Mouse (Mus musculus) E14TG2a.4 (cell line): ENCODE measurements at regions not wholly inside any gene's neighbourhood (a gene's known extent, or its start where the extent isn't known, plus 50 kb on each side); places are given as distances from the start of the nearest gene placed in this dataset.

Source experiments
- H3K27me3 ChIP-seq: 2 replicates; pipeline ENCODE4 v1.6.1; 2014; ENCODE audit warnings: low read length, control low read depth; ENCODE audit not compliant: insufficient read depth
- H3K36me3 ChIP-seq: 2 replicates; pipeline ENCODE4 v1.6.1; 2014; ENCODE audit warnings: low read length, control low read depth; ENCODE audit not compliant: insufficient read depth
- H3K4me1 ChIP-seq: replicated peaks from 2 replicates; pipeline ENCODE4 v1.6.1; 2014; ENCODE audit warnings: low read depth, low read length, control low read depth
- H3K4me3 ChIP-seq: replicated peaks from 2 replicates; pipeline ENCODE4 v1.5.1; 2014; ENCODE audit warnings: mild to moderate bottlenecking, low read length
- H3K9me3 ChIP-seq: 2 replicates; pipeline ENCODE4 v1.6.1; 2014; ENCODE audit warnings: low read length, control low read depth
- CTCF ChIP-seq: conservative IDR thresholded peaks from 2 replicates; pipeline ENCODE4 v1.5.1; 2014; ENCODE audit warnings: low read length
- NANOG ChIP-seq: IDR thresholded peaks from 2 replicates; pipeline ENCODE4 v1.6.1; 2014; ENCODE audit warnings: borderline replicate concordance, low read length, mixed read lengths
- POU5F1 ChIP-seq: IDR thresholded peaks from 2 replicates; pipeline ENCODE4 v1.6.1; 2014; ENCODE audit warnings: low read length, borderline replicate concordance

DNA sequence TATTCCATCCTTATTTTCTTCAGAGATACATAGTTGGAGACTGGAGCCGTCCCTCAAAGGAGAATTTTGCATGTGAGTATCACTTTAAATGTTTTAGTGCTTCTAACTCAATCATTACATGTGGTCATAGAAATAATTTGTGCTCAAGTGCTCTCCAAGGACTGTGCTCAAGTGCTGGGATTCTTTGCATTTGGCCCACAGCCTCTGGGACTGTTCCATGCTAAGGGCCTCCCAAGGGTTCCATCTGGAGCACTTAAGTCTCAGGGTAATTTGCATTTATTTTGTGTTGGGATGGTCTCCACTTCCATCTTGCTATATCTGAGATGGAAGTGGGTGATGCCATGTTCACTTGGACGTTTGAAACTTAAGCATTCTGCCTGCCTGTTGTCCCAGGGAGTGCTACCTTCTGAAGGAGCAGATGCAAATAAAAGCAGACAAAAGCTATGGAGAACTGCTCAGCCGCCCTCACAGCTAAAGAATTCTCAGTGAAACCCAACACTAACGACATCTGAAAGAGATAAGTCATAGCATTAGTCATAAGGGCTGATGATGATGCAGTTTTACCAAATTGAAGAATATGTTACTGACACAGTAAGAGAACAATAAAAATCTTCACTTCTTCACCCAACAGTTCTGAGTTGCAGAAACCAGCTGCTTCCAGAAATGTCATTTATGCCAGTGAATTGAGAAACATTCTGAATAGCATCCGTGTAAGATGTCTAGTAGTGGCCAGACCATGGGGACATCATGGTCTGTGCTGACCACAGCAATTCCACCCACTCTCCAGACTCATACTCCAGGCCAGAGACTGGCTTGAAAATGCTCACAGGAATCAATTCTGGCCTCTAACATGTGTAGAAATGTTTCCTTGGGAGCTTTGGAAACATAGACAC, 237.4 kb upstream of the Tbx18 start:
- Histone ChIP-seq H3K36me3 (no peaks in the 10 kb centered on the region), H3K4me1 (no peaks in the 10 kb centered on the region), H3K9me3 (no peaks in the 10 kb centered on the region), H3K4me3 (no peak overlapping the region), H3K27me3 (no peaks in the 10 kb centered on the region)
- TF ChIP-seq NANOG (no peak), POU5F1 (no peak), CTCF (no peak)

DNA sequence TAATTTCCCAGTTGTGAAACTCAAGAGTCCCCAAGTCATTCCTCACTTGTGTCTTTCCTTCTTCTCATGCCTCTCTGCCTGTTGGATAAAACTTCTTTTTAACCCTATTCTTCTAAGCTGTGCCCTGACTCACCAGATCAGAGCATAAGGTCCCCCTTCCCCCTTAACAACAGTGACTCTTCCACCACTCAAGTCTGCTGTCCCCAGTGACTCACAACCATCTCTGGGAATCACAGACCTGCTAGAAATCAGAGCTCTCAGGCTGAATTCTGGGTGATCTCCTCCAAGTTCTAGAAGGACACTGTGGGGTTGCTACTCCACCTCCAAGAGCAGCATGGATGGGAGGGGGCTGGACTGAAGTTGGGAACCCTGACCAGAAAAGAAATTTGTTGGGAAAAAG, 239.5 kb upstream of the Tbx18 start:
- H3K27me3 ChIP-seq, result no peaks in the 10 kb centered on the region
- H3K4me1 ChIP-seq, result peaks cover 5% of the 10 kb centered on the region; the same call in 1 of the 2 replicates
- no peaks in the 10 kb centered on the region for H3K36me3 ChIP-seq
- no peak overlapping the region for H3K4me3 ChIP-seq
- no peak for TF ChIP-seq NANOG
- no peak for TF ChIP-seq CTCF
- TF ChIP-seq POU5F1, result no peak
- no peaks in the 10 kb centered on the region for H3K9me3 ChIP-seq

DNA sequence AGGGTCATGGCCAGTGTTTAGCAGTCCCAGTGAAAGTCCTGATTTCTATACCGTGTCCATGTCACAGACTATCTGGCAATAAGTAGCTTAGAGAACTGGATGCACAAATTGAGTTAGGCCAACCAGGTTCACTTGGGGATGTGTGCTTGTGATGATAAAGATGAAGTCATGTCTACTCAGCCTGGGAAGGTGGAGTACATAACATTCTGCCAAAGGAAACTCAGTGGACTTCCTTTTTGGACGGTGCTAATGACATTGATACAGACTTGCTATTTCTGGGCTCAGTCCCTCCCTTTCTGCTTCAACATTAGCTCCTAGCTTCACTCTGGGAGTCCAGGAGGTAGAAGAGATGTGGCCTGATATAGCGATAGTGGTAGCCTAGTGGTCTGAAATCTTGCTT, 240.7 kb upstream of the Tbx18 start:
- TF ChIP-seq POU5F1, result no peak
- no peak for TF ChIP-seq CTCF
- TF ChIP-seq NANOG, result no peak
- H3K9me3 ChIP-seq, result no peaks in the 10 kb centered on the region
- peaks cover 5% of the 10 kb centered on the region; the same call in 1 of the 2 replicates for H3K4me1 ChIP-seq
- H3K27me3 ChIP-seq, result no peaks in the 10 kb centered on the region
- no peak overlapping the region for H3K4me3 ChIP-seq
- H3K36me3 ChIP-seq, result no peaks in the 10 kb centered on the region

DNA sequence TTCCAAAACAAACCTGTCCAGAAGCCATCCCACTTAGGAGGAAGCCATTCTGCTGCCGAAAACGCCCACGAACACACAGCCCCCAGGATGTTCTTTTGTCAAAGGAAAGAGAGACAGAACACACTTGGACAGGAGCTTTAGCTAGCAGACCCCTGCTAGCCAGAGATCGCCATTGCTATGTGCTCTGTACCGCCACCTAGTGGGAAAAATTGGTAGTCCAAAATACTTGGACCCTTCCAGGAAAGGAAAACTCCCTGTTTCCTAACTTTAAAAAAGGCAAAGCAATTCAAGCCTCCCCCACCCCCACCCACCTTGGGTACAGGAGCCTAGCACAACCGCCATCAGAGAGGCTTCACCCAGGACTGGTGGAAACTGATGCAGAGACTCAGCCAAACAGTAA, 242.5 kb upstream of the Tbx18 start:
- TF ChIP-seq NANOG, result no peak
- peak; percentile 73 for TF ChIP-seq CTCF
- Histone ChIP-seq H3K27me3 (no peaks in the 10 kb centered on the region), H3K36me3 (no peaks in the 10 kb centered on the region), H3K9me3 (no peaks in the 10 kb centered on the region), H3K4me1 (peaks cover 5% of the 10 kb centered on the region; the same call in 1 of the 2 replicates), H3K4me3 (no peak overlapping the region)

DNA sequence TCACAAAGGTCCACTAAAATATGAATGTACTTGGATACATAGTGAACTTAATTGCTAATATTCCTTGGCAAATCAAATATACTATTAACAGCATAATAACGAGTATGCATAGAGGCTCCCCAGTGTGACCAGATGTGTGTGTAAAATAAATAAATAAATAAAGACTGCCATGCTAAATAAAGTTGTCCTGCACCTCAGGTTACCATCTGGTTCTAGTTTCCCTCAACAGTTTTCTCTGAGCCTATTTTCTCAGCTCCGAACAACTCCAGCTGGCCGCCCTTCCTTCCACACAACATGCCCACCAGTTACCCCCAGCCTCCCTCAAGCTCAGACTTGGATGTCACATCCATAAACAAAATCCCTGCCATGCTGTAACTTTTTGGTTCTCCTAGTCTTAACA, 253.8 kb upstream of the Tbx18 start:
- Histone ChIP-seq H3K9me3 (no peaks in the 10 kb centered on the region), H3K4me1 (no peaks in the 10 kb centered on the region), H3K27me3 (no peaks in the 10 kb centered on the region), H3K4me3 (no peak overlapping the region), H3K36me3 (no peaks in the 10 kb centered on the region)
- TF ChIP-seq CTCF (no peak), NANOG (no peak), POU5F1 (no peak)

DNA sequence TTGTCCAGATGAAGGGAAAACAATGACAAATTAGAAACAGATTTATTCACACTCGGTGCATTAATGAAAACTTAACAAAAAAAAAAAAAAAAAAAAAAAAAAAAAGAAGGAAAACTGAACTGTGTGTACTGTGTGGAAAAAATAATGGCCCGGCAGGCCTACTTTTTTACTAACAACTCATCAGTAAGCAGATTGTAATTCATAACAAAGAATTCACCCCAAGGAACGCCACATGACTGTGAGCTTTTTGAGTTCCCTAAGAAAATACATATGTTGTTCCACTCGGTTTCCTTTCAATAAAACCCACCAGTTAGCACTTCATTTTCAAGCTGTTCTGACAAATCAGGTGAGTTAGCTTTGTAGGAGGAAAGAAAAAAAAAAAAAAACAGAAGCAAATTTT, 254.4 kb upstream of the Tbx18 start:
- Histone ChIP-seq H3K4me1 (no peaks in the 10 kb centered on the region), H3K4me3 (no peak overlapping the region), H3K36me3 (no peaks in the 10 kb centered on the region), H3K27me3 (no peaks in the 10 kb centered on the region), H3K9me3 (no peaks in the 10 kb centered on the region)
- no peak for TF ChIP-seq NANOG
- TF ChIP-seq POU5F1, result no peak
- no peak for TF ChIP-seq CTCF

DNA sequence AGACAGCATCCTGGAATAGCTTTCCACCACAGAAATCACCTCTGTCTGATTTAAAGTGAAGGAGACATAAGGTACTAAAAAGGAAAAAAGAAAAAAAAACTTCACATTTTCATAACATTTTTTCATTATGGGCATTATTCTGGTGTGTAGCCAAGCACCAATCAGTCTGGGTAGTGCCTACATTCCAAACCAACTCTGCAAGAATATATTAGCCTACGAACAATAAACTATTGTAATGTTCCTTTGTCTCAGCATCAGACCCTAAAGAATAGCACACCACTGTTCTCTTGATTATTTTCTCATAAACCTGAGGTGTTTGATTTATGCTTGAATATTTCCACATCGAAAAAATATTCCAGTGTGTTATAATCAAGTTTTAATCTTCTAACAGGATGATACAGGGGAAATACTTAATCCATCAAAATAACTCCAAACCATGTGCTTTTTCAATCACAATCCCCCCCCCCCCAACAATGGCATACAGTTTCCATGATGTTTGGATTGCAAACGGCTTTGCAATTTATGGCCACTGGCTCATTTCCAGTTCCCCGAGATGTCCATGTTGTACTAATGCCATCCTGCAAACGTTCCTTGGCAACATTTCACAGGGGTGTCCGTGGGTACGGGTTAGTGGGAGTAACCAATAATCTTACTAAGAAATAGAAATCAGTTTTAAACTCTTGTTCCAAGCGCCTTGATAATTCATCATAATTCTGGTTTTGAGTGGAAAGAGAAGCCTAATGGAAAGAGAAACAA, 275.1 kb upstream of the Tbx18 start:
- Histone ChIP-seq H3K4me1 (no peaks in the 10 kb centered on the region), H3K4me3 (no peak overlapping the region), H3K27me3 (no peaks in the 10 kb centered on the region), H3K9me3 (peaks cover 13% of the 10 kb centered on the region), H3K36me3 (no peaks in the 10 kb centered on the region)
- TF ChIP-seq POU5F1 (no peak), NANOG (no peak), CTCF (no peak)

DNA sequence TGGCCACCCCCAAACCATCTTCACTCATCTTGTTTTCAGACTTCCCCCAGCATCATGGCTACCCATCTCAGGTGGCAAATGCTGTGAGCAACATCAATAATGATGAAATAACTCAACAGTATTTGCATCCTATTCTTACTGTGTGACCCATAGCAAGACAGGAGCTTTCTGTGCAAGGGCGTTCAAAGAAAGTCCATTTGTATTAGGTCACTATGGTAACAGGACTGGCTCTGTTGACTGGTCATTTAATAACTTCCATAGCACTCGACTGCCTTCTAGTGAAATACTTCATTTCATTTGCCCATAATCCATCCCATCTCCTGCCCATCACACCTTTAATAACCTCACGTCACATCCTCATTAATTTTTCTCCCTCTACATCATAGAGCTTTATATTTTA, 292.7 kb upstream of the Tbx18 start:
- no peak for TF ChIP-seq CTCF
- TF ChIP-seq NANOG, result no peak
- TF ChIP-seq POU5F1, result no peak
- H3K36me3 ChIP-seq, result no peaks in the 10 kb centered on the region
- no peaks in the 10 kb centered on the region for H3K27me3 ChIP-seq
- H3K4me3 ChIP-seq, result no peak overlapping the region
- no peaks in the 10 kb centered on the region for H3K9me3 ChIP-seq
- no peaks in the 10 kb centered on the region for H3K4me1 ChIP-seq

DNA sequence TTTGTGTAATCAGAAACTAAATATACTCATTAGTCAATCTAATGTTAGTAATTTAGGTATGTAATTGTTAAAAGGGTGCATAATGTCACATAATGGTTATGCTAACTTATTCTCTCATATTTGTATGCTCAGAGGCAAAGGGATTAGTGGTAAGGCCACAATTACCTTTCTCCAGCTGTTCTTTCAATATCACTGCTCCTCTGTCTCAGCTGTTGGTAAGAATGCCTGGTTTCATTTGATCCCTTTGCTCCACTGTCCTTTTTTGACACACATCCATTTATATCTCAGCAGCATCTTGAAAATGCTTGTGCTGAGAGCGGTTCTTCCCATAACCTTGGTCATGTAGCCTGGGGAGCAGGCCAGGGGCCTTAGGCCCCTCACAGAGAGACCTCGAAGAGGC, 294.9 kb upstream of the Tbx18 start:
- H3K4me3 ChIP-seq, result no peak overlapping the region
- no peaks in the 10 kb centered on the region for H3K4me1 ChIP-seq
- H3K36me3 ChIP-seq, result no peaks in the 10 kb centered on the region
- TF ChIP-seq POU5F1 (no peak), CTCF (no peak), NANOG (no peak)
- H3K9me3 ChIP-seq, result no peaks in the 10 kb centered on the region
- no peaks in the 10 kb centered on the region for H3K27me3 ChIP-seq
